In the genomic region with DNA sequence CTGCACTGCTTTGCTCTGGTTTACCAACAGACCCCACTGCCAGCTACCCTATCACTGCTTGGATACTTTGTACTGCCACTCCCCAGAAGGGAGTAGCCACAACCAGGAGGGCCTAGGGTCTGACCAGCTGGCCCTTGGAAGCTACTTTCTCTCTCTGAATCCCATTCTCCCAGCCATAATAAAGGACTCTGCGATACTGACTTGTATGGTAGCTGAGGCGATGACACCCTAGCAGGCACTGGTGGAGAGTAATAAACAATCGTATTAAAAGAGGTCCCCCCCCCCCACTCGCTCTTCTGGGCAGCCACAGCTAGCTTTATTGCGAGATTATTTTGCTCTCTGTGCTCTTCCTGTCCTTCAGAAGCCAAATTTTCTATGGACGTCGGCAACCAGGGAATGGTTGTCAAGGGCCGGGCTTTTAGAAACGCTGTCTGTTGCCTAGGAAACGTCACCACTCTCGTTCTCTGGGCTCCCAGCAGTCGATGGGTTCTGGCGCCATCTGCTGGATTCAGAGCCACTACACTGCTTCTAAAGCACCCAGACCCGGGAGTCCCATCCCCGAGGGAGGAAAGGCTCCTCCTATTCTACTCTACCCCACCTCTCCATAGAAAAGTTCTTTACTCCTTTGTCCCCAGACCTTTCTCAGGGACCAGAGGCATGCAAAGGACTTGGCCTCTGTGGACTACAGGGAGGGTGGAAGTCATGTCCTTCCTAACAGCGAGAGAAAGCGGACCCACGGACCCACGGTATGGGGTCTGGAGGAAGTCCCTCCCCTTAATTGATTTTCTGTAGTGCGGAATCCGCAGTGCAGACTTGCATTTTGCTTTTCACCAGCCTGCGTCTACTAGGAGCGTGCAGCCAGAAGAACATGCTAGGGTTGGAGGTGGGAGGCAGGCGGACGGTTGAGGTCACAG, we compare ENCODE assay signal across 8 mouse cellular contexts. TPM values are rescaled to one million over a fixed set of nuclear protein-coding genes. Genes with fewer than 3 reads are reported as not detected.
A peak's percentile ranks its signal among the peaks of the same experiment; 100 is the strongest.
DNase-seq lines count a peak whose midpoint lies in the region.

No protein-coding gene starts in this region.

- H3K9me3 ChIP-seq in megakaryocyte, embryonic 14.5 days = no peaks in the 10 kb centered on the region

- peaks cover 40% of the 10 kb centered on the region for H3K36me3 ChIP-seq in megakaryocyte, embryonic 14.5 days (replicated peaks; ENCODE audit: low read length)

- H3K4me3 ChIP-seq in megakaryocyte, embryonic 14.5 days (replicated peaks) = peak overlapping the region; percentile 62

- peaks cover 64% of the 10 kb centered on the region for H3K27me3 ChIP-seq in megakaryocyte, embryonic 14.5 days (replicated peaks)

- DNase-seq in T-cell, adult 2 months (ENCODE audit: low spot score) = peak; percentile 76
- peak; percentile 88 to 93 for DNase-seq in cerebellum, postnatal 4 days (ENCODE audit: low spot score in 2 of 2)
- peak; percentile 88 for DNase-seq in gastrocnemius, postnatal 10 days
- peak; percentile 91 for DNase-seq in induced T-regulatory cell, adult 2 months (ENCODE audit: low read depth)
- DNase-seq in left cerebral cortex, adult 8-10 months (ENCODE audit: low spot score in 2 of 2) = peak; percentile 74 to 87
- DNase-seq in right cerebral cortex, adult 2 months (ENCODE audit: low spot score in 2 of 2) = peak; percentile 95 to 96
- DNase-seq in urinary bladder, postnatal 10 days (ENCODE audit: low spot score) = peak; percentile 65

- H3K4me1 ChIP-seq in megakaryocyte, embryonic 14.5 days = peaks cover 55% of the 10 kb centered on the region

RNA-seq across cellular contexts. Expression of a gene that starts 17.6 kb away (rescaled TPM):
- 10 to 100 TPM; 23.4 to 24.7 TPM for total RNA-seq in gastrocnemius, postnatal 10 days (2021)
- 10 to 100 TPM; 52.5 to 72.2 (median 59.0) TPM for total RNA-seq in left cerebral cortex, adult 8-10 months (2022)
- 281 and 443 TPM in 2 replicates for polyA plus RNA-seq in megakaryocyte, embryonic 14.5 days (2012; ENCODE audit: insufficient read depth, low replicate concordance)

RNA-seq across cellular contexts. Expression of a gene that starts 19.2 kb away (rescaled TPM):
- 1 to 10 TPM in 1 of 2 experiments, under 1 TPM in 1; 0.78 to 1.2 TPM for total RNA-seq in gastrocnemius, postnatal 10 days (2021)
- 1 to 10 TPM; 3.8 to 4.7 (median 4.4) TPM for total RNA-seq in left cerebral cortex, adult 8-10 months (2022)
- polyA plus RNA-seq in megakaryocyte, embryonic 14.5 days (2012; ENCODE audit: insufficient read depth, low replicate concordance) = 36.9 and 51.1 TPM in 2 replicates

RNA-seq across cellular contexts. Expression of a gene that starts 33.8 kb away (rescaled TPM):
- 10 to 100 TPM; 16.7 to 19.0 TPM for total RNA-seq in gastrocnemius, postnatal 10 days (2021)
- total RNA-seq in left cerebral cortex, adult 8-10 months (2022) = 10 to 100 TPM; 29.5 to 37.0 (median 34.2) TPM
- 0.61 and 10.4 TPM in 2 replicates for polyA plus RNA-seq in megakaryocyte, embryonic 14.5 days (2012; ENCODE audit: insufficient read depth, low replicate concordance)

Comparison
In these comparisons a context has a peak if more than half of its experiments do, and no peak if none do; other contexts are left out.
1. Peak in every context shown above with its lines: DNase-seq and H3K4me3 ChIP-seq.